Mouse (Mus musculus): ENCODE results near the gene Itk. TPM values are rescaled to one million over a fixed set of nuclear protein-coding genes. Genes with fewer than 3 reads are reported as not detected.

The Itk gene
- total and polyA plus RNA-seq, 2 experiments from 2014 or later: 0.05 to 0.19 TPM

DNA sequence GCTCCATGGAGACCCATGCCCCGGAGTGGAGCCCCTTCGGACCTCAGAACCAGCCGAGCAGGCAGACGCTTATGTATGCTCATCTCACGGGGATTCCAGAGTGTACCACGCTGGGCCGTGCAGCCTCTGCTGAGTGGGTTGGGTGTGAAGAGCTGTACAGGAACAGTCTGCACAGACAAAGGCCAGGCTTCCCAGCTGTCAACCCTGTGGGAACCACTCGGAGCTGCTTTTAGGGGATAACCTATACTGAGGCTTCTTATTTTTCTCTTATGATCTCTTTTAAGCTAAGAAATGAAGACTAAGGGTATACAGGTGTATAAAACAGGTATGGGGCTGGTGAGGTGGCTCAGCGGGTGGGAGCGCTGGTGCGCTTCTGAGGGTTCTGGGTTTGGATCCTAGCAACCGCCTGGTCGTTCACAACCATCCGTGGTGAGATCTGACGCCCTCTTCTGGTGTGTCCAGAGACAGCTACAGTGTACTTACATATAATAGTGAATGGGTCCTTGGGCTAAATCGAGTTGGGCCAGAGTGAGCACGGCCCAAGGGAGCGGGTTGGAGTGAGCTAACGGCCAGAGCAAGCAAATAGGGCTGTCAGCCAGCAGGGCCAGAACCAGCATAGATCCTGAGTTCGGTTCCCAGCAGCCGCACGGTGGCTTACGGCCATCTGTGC is 87.6 kb downstream of the Itk start:
- H3K36me3 ChIP-seq (ENCODE audit: insufficient read depth): no peaks in the 10 kb centered on the region; the same call in 1 of the 2 replicates
- H3K27ac ChIP-seq (ENCODE audit: low read depth, low read length): no peak overlapping the region
- H3K9me3 ChIP-seq (ENCODE audit: low read length): no peaks in the 10 kb centered on the region
- H3K4me3 ChIP-seq (ENCODE audit: low read depth, low read length): no peak overlapping the region
- no peak for ATAC-seq
- H3K4me1 ChIP-seq (ENCODE audit: insufficient read depth): no peaks in the 10 kb centered on the region; the same call in 1 of the 2 replicates
- DNase-seq: no peak
- TF ChIP-seq CTCF (IDR thresholded peaks at IDR 0.05; ENCODE audit: low read depth): no peak
- no peak overlapping the region for H3K9ac ChIP-seq
- no peak overlapping the region for H3K4me2 ChIP-seq (ENCODE audit: low read depth)
- no peaks in the 10 kb centered on the region for H3K27me3 ChIP-seq (ENCODE audit: insufficient read depth, low read length)
- 88% methylated on average over 23 of the region's 23 CpGs for WGBS

DNA sequence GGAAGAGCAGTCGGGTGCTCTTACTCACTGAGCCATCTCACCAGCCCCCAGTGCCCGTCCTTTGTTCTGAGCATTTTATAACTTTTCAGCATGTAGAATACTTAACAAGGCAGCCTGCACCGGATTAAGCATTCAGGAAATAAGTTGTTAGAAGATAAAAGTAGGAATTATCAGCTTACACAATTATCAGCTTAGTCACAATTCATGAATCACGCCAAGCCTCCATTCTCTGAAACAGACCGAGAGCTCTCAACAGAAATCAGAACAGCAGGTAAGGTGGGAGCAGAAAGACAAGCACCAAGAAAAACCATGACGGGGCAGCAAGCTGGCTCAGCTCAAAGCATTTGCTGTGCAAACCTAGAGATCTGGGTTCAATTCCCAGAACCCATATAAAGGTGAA is 89.4 kb downstream of the Itk start:
- ATAC-seq: no peak
- H3K4me2 ChIP-seq (ENCODE audit: low read depth): no peak overlapping the region
- WGBS: 43% methylated on average over 6 of the region's 6 CpGs

DNA sequence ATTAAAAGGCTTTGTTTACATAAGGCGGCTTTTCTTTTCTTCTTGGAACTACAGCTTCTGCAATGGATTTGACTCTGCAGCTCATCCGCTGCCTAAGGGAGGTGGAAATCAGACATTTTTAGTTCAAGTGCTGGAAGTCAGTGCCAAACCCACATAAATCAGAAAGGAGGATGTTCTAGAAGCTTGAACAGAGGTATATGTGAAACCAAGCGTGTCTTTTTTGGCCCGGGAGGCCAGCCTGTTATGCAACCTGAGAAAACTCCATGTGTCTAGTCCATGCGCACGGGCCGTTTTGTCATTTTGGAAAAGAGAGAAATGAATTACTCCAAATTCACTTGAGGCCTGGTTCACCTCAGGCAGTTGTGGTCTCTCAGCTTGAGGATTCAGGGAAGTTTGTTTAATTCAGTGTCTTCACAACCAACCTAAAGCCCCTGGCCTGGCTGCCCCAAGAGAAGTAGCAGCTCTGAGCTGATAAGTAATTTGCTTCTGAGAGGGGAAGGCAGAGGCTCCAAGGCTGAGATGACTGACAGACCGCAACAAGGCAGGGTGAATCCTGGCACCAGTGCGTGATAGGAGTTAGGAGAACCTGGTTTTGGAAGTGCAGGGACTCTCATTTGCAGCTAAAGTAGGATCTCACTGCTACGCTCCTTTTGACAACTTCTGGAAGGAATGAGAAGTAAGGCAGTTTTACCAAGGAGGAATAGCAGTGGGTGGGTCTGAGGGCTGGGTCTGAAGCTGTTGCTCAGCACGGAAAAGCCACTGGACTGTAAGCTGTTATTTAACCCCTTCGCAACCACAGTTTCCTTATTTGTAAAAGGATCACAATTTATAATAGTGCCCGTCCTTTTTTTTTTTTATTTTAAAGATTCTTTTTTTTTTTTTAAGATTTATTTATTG is 90.2 kb downstream of the Itk start:
- no peak for TF ChIP-seq CTCF (IDR thresholded peaks at IDR 0.05; ENCODE audit: low read depth)
- no peak overlapping the region for H3K9ac ChIP-seq
- WGBS: 79% methylated on average over 13 of the region's 13 CpGs
- no peaks in the 10 kb centered on the region for H3K27me3 ChIP-seq (ENCODE audit: insufficient read depth, low read length)
- no peak overlapping the region for H3K4me3 ChIP-seq (ENCODE audit: low read depth, low read length)
- H3K36me3 ChIP-seq (ENCODE audit: insufficient read depth): no peaks in the 10 kb centered on the region; the same call in 1 of the 2 replicates
- DNase-seq (no peak), ATAC-seq (no peak)
- no peak overlapping the region for H3K4me2 ChIP-seq (ENCODE audit: low read depth)
- no peaks in the 10 kb centered on the region for H3K9me3 ChIP-seq (ENCODE audit: low read length)
- no peak overlapping the region for H3K27ac ChIP-seq (ENCODE audit: low read depth, low read length)
- no peaks in the 10 kb centered on the region; the same call in 1 of the 2 replicates for H3K4me1 ChIP-seq (ENCODE audit: insufficient read depth)

More for the DNA sequence above, 89.4 kb downstream of the Itk start:
- H3K9me3 ChIP-seq (ENCODE audit: low read length): no peaks in the 10 kb centered on the region
- no peak overlapping the region for H3K4me3 ChIP-seq (ENCODE audit: low read depth, low read length)
- no peaks in the 10 kb centered on the region; the same call in 1 of the 2 replicates for H3K36me3 ChIP-seq (ENCODE audit: insufficient read depth)
- TF ChIP-seq CTCF (IDR thresholded peaks at IDR 0.05; ENCODE audit: low read depth): no peak
- no peaks in the 10 kb centered on the region for H3K27me3 ChIP-seq (ENCODE audit: insufficient read depth, low read length)
- no peak for DNase-seq
- H3K27ac ChIP-seq (ENCODE audit: low read depth, low read length): no peak overlapping the region
- H3K4me1 ChIP-seq (ENCODE audit: insufficient read depth): no peaks in the 10 kb centered on the region; the same call in 1 of the 2 replicates
- no peak overlapping the region for H3K9ac ChIP-seq

DNA sequence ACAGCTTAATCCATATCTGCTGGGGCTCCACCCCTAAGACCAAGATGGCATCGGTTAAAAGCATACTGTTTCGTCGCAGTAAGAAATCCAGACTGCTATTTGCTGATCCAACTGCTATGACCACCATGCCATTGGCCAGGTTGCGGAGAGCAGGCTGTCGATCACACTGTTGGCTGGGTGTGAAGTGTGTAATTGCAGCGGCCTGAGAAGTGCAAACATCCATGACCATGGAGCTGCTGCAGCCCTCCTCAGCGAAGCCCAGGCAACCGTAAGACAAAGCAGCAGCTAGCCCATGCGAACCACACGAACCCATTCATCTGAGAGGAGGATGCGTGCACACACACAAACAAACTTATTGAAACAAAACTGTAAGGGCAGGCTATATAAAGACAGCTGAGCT is 94.9 kb downstream of the Itk start:
- no peak for ATAC-seq
- Histone ChIP-seq H3K9me3 (ENCODE audit: low read length) (no peaks in the 10 kb centered on the region), H3K27me3 (ENCODE audit: insufficient read depth, low read length) (no peaks in the 10 kb centered on the region), H3K4me1 (ENCODE audit: insufficient read depth) (no peaks in the 10 kb centered on the region), H3K27ac (ENCODE audit: low read depth, low read length) (no peak overlapping the region), H3K4me3 (ENCODE audit: low read depth, low read length) (no peak overlapping the region), H3K9ac (no peak overlapping the region), H3K4me2 (ENCODE audit: low read depth) (no peak overlapping the region), H3K36me3 (ENCODE audit: insufficient read depth) (peaks cover 17% of the 10 kb centered on the region)
- WGBS: 78% methylated on average over 11 of the region's 11 CpGs
- no peak for TF ChIP-seq CTCF (IDR thresholded peaks at IDR 0.05; ENCODE audit: low read depth)
- DNase-seq: no peak

DNA sequence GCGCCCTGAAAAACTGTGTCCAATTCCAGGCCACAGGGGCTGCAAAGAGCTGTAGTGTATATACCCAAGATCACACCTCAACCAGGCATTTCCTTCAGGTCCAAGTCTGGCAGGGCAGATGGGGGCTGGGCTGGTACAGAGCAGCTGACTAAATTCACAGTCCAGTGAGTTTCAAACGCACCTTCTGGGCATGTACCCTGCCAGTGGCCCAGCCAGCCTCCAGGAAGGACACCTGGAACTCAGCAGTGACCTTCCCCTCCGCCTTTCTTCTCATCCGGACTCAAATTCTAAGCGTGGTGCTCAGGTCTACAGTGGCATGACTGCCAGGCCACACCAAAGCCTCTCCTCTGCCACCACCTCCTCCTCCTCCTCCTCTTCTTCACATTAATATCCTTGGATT is 95.8 kb downstream of the Itk start:
- Histone ChIP-seq H3K4me2 (ENCODE audit: low read depth) (no peak overlapping the region), H3K36me3 (ENCODE audit: insufficient read depth) (peaks cover 26% of the 10 kb centered on the region), H3K27me3 (ENCODE audit: insufficient read depth, low read length) (no peaks in the 10 kb centered on the region), H3K27ac (ENCODE audit: low read depth, low read length) (no peak overlapping the region), H3K4me1 (ENCODE audit: insufficient read depth) (no peaks in the 10 kb centered on the region), H3K4me3 (ENCODE audit: low read depth, low read length) (no peak overlapping the region), H3K9ac (no peak overlapping the region), H3K9me3 (ENCODE audit: low read length) (no peaks in the 10 kb centered on the region)
- 94% methylated on average over 5 of the region's 5 CpGs for WGBS
- DNase-seq (no peak), ATAC-seq (no peak)
- TF ChIP-seq CTCF (IDR thresholded peaks at IDR 0.05; ENCODE audit: low read depth): no peak

DNA sequence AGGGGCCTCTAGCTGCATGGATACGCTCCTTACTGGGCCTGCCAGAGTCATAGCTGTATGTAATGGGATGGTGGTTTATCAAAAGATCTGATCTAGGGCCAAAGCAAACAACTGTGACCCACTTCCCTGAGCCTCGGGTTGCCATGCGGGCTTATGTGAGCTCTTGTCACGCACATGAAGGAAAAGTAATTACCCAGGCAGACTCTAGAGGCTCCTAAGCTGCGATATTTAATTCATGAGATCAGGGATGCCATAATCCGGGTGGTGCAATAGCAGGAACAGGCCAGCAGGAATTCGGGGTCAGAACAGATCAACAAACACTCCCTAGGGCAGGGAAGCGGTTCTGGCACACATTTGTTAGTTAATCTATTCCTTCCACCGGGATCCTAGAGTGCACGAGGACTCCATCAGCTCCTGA is 98.3 kb downstream of the Itk start:
- Histone ChIP-seq H3K27me3 (ENCODE audit: insufficient read depth, low read length) (no peaks in the 10 kb centered on the region), H3K9ac (no peak overlapping the region), H3K4me1 (ENCODE audit: insufficient read depth) (no peaks in the 10 kb centered on the region), H3K36me3 (ENCODE audit: insufficient read depth) (peaks cover 41% of the 10 kb centered on the region), H3K4me3 (ENCODE audit: low read depth, low read length) (no peak overlapping the region), H3K27ac (ENCODE audit: low read depth, low read length) (no peak overlapping the region), H3K9me3 (ENCODE audit: low read length) (no peaks in the 10 kb centered on the region), H3K4me2 (ENCODE audit: low read depth) (no peak overlapping the region)
- WGBS: 36% methylated on average over 10 of the region's 10 CpGs
- TF ChIP-seq CTCF (IDR thresholded peaks at IDR 0.05; ENCODE audit: low read depth): no peak
- no peak for DNase-seq
- peak; percentile 64 for ATAC-seq

DNA sequence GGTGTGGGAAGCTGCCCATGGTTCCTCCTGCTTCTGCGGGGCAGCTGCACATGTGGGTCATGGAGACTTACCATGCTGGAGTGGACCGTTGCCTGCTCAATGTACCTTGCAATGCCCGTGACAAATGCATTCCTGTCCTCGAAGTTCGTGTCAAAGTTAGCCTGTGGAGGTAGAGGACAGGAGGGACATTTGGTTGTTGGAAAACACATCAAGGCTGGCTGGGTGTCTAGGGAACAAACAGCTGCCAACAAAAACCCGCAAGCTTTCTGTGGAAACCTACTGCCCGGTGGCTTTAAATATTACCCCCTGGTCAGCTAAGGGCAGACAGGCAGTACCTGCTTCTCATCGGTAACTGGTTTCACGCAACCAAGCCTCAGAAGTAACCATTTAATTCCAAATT is 99.8 kb downstream of the Itk start:
- no peak overlapping the region for H3K27ac ChIP-seq (ENCODE audit: low read depth, low read length)
- H3K36me3 ChIP-seq (ENCODE audit: insufficient read depth): peaks cover 46% of the 10 kb centered on the region
- H3K27me3 ChIP-seq (ENCODE audit: insufficient read depth, low read length): no peaks in the 10 kb centered on the region
- WGBS: 90% methylated on average over 9 of the region's 9 CpGs
- H3K4me3 ChIP-seq (ENCODE audit: low read depth, low read length): no peak overlapping the region
- no peak overlapping the region for H3K4me2 ChIP-seq (ENCODE audit: low read depth)
- ATAC-seq (no peak), DNase-seq (no peak)
- no peaks in the 10 kb centered on the region for H3K4me1 ChIP-seq (ENCODE audit: insufficient read depth)
- H3K9ac ChIP-seq: no peak overlapping the region
- TF ChIP-seq CTCF (IDR thresholded peaks at IDR 0.05; ENCODE audit: low read depth): no peak
- no peaks in the 10 kb centered on the region for H3K9me3 ChIP-seq (ENCODE audit: low read length)
